Mouse (Mus musculus) R1 (cell line): ENCODE results near the gene 5730596B20Rik.

ENCODE experiments used
- DNase-seq: peaks from one replicate; pipeline ENCODE4 v3.0.0-alpha.2; 2018; ENCODE audit warnings: low read depth, low spot score

The 5730596B20Rik gene

GRCm38 (mm10) chr6:52162093-52162380 lies 15.3 kb upstream of the 5730596B20Rik start:
- DNase-seq: no peak

- no peak for DNase-seq
Observed at GRCm38 (mm10) chr6:52162611-52163365, 14.5 kb upstream of the 5730596B20Rik start.

DNA sequence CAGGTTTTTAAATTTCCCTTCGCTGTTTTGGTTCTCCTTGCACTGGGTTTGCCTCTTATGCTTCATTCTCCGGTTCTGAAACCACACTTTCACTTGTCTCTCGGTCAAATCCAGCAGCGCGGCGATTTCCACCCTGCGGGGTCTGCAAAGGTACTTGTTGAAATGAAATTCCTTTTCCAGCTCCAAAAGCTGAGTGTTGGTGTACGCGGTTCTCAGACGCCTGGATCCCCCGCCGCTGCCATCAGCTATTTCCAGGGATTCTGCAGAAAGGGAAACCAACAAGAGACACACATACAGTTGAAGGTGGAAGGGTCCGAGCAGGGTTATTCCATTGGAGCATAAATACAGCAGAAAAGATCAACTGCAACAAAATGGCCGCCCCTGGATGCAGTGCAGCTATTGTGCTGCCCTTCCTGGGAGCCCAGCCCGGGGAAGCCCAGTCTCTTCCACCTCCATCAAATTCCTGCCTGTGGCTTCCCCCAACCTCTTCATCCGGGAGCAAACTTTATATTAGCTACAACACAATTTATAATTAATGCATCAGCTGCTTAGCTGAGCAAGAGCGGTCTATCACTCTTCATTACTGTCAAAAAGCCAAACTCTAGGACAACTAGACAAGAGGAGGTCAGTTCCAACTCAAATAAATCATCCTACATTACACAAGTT lies 13.8 kb upstream of the 5730596B20Rik start:
- peak; percentile 41 for DNase-seq

DNA sequence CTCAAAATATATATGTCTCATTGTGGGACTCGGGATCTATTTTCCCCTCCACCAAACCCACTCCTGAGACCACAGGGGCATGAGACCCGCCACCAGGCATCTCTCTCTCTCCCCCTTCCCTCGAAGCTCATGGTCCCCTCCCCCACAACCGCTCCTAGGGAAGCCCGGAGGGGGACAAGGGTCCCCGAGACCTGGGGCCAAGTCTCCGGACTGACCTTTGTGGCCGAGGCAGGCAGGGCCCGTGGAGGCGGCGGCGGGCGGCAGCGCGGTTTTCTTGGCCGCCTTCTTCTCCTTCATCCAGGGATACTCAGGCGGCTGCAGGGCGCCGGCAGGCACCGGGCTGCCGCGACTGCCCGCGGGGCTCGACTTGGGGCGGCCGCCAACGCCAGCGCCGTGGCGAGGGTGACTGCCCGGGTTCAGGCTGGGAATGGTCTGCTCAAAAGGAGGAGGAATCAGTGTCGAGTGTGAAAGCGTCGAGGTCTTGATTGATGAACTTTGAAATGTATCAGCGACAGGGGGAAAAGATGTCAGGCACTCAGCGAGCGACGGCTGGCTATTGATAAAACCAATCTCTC lies 13.2 kb upstream of the 5730596B20Rik start:
- peak; percentile 25 for DNase-seq

GRCm38 (mm10) chr6:52164626-52165440 lies 12.5 kb upstream of the 5730596B20Rik start, which contains the start of gene Hoxa2:
Gene Hoxa2, minus strand, starts transcription at chr6:52164831.
- DNase-seq: no peak

GRCm38 (mm10) chr6:52165441-52166370 lies 11.6 kb upstream of the 5730596B20Rik start:
- no peak for DNase-seq

- DNase-seq: no peak
Observed at GRCm38 (mm10) chr6:52166431-52167077, 10.7 kb upstream of the 5730596B20Rik start.

DNA sequence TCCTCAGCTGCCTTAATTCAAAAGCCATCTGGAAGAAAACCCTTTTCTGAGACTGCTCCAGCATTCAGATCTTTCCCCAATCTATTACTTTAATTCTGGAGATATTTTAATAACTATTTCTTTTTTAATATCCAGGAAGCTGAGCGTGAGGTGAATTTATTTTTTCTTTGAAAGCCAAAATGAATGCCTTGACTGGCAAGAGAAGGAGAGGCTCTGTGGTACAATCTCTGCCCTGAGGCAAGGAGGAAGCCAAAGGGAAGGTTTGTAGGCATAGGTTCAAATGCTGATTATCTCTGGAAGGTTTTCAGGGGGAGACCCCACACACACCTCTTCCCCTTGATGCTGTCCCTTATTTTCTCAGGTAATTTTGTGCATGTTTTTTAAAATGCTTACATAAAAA lies 10.1 kb upstream of the 5730596B20Rik start:
- no peak for DNase-seq

GRCm38 (mm10) chr6:52167736-52168161 lies 9.5 kb upstream of the 5730596B20Rik start:
- DNase-seq: no peak

- no peak for DNase-seq
Observed at GRCm38 (mm10) chr6:52168191-52169055, 8.9 kb upstream of the 5730596B20Rik start.

DNA sequence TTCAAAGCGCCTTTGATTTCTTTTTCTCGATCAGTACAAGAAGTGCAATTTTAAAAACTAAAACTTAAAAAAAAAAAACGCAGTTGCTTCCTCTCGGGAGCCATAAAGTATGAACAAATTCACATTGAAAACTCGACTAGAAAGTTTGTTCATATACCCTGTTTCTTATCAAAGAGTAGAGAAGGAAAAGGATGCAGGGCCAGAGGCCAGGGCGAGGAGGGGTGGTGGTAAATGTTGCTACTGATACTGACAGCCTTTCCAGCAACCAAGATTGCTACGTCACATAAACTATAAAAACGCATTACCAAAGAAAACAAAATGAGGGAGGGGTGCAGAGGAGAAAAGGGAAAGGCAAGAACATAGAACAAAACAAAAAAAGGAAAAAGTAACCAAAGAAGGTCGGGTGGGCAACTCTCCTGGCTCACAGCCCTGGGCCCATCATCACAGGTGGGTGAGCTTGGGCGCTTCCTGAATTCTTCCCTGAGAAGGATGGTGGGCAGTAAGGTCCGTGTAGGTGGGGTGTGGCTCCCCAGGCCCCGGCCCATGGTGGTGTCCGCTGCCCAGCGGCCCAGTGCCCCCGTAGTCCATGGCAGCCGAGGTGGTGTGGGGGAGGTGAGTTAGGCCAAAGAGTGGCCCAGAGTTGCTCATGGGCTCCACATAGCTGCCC lies 7.7 kb upstream of the 5730596B20Rik start:
- DNase-seq: no peak

GRCm38 (mm10) chr6:52170166-52170897 lies 7.0 kb upstream of the 5730596B20Rik start:
- no peak for DNase-seq

DNA sequence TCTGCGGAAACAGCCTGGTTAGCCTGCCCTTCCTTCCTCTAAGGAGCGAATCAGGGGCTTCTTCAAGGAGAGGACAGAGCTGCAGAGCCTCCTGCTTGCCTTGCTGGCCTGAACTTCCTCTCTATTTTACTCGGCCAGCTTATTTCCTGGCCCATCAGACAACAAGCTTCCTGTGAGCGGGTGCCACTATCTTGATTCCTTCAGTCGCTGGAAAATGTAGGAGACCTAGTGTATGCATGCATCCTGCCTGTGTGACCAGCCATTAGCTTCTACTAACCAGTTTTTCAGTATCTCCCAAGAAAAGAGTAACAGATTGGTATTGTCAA lies 6.4 kb upstream of the 5730596B20Rik start:
- no peak for DNase-seq

- DNase-seq: no peak
Observed at GRCm38 (mm10) chr6:52171331-52171730, 6.0 kb upstream of the 5730596B20Rik start.

DNA sequence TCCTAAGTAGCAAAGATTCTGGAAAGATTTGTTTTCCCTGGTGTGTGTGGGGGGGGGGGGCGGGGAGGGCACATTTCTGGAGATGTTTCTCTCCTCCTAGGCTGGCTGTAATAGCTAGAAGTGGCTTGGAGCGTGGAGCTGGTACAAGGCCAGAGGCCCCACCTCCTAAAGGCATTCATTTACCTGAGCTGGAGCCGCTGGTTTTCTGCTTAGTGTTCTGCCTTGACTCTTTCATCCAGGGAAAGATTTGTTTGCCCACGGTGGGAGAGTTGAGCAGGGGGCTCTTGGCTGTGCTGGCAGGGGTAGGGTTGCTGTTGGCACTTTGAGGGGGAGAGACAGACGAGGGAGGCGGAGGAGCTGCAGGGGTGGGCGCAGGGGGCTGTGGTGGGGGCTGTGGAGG lies 5.4 kb upstream of the 5730596B20Rik start:
- no peak for DNase-seq

GRCm38 (mm10) chr6:52172501-52172900 lies 4.8 kb upstream of the 5730596B20Rik start:
- DNase-seq: peak; percentile 97

- DNase-seq: no peak
Observed at GRCm38 (mm10) chr6:52173648-52174047, 3.6 kb upstream of the 5730596B20Rik start.
